Mouse (Mus musculus): ENCODE data around the gene Ehbp1. TPM values are rescaled to one million over a fixed set of nuclear protein-coding genes. Genes with fewer than 3 reads are reported as not detected.

Gene Ehbp1
- polyA plus RNA-seq, 1 experiment = 3.5 TPM

DNA sequence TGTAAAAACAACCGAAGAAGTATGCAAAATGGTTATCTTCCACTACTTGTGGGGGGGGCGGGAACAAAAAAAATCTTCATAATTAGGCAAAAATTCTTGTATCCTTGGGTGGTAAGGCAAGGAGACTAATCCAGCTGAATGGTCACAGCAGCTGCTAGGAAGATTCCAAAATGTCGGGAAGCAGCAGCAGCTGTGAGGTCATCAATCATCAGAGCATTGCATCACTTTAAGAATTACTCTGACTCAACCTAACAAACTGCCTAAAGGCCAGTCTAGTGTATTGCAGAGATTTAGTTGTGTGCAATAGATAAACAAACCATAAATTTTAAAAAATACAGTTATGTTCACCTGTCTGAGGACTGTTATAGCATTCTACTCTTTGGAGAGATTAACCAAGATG, 368.5 kb downstream of the Ehbp1 start:
- Histone ChIP-seq H3K4me1 (ENCODE audit: control insufficient read depth, insufficient read depth, low read length) (no peaks in the 10 kb centered on the region), H3K4me3 (replicated peaks; ENCODE audit: extremely low read depth, low read depth, low read length) (no peak overlapping the region)
- DNase-seq = no peak
- no peak for TF ChIP-seq POLR2A (IDR thresholded peaks at IDR 0.05; ENCODE audit: borderline replicate concordance, extremely low read depth, low read depth, low read length)
- no peak for TF ChIP-seq CTCF (IDR thresholded peaks at IDR 0.05; ENCODE audit: insufficient read depth, low read length)
- WGBS = 66% methylated on average over 3 of the region's 3 CpGs

DNA sequence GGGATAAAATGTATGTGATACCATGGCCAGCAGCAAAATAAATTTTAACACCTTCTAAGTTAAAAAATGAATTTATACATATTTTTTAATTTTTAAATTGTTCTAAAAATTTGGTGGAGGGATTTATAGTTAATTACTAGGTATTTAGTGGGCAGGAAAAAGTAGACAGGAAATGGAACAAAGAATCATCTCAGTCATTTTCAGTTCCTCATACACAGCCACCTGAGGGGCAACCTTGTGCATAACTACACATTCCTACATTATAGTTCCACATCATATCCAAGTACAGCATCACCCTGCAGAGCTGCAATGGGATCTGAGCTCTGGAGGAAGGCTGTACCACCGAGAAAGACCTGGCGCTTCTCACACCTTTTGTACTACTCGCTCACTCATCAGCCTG, 373.2 kb downstream of the Ehbp1 start:
- no peaks in the 10 kb centered on the region for H3K4me1 ChIP-seq (ENCODE audit: control insufficient read depth, insufficient read depth, low read length)
- no peak for TF ChIP-seq CTCF (IDR thresholded peaks at IDR 0.05; ENCODE audit: insufficient read depth, low read length)
- TF ChIP-seq POLR2A (IDR thresholded peaks at IDR 0.05; ENCODE audit: borderline replicate concordance, extremely low read depth, low read depth, low read length) = no peak
- WGBS = 89% methylated on average over 3 of the region's 3 CpGs
- no peak for DNase-seq
- no peak overlapping the region for H3K4me3 ChIP-seq (replicated peaks; ENCODE audit: extremely low read depth, low read depth, low read length)

Other genes with a start within 250 kb of the Ehbp1 start
- gene Tmem17, start 169.8 kb upstream of the Ehbp1 start, polyA plus RNA-seq (2012; rRNA removed) = 4.1 and 4.2 TPM in 2 replicates